Comparison of ENCODE assay signal across 7 mouse cellular contexts in genomic region chr12:80063402-80064150, GRCm38 (mm10). TPM values are rescaled to one million over a fixed set of nuclear protein-coding genes. Genes with fewer than 3 reads are reported as not detected.
DNase-seq lines count a peak whose midpoint lies in the region; ATAC-seq and TF ChIP-seq lines count a peak whose summit lies in the region.

No protein-coding gene starts in this region.

- H3K4me3 ChIP-seq in lung, postnatal 0 days (ENCODE audit: low read depth, low read length) = no peak overlapping the region
- H3K4me3 ChIP-seq in forebrain, embryonic 11.5 days (ENCODE audit: low read depth, low read length) = no peak overlapping the region
- H3K4me3 ChIP-seq in limb, embryonic 12.5 days (replicated peaks) = no peak overlapping the region
- no peak overlapping the region for H3K4me3 ChIP-seq in olfactory bulb, adult 2 months (ENCODE audit: insufficient read depth, low read depth, low read length)

- TF ChIP-seq CTCF in lung, postnatal 0 days (IDR thresholded peaks at IDR 0.05) = no peak
- TF ChIP-seq CTCF in olfactory bulb, adult 2 months (IDR thresholded peaks at IDR 0.05; ENCODE audit: insufficient read depth, low read depth, low read length) = no peak

- peak; percentile 58 for ATAC-seq in lung, postnatal 0 days
- ATAC-seq in forebrain, embryonic 11.5 days (replicated peaks; ENCODE audit: low FRiP score) = no peak
- ATAC-seq in limb, embryonic 12.5 days (ENCODE audit: insufficient number of reproducible peaks, insufficient read depth, low FRiP score, low TSS enrichment, low read depth) = peak; percentile 18; the same call in 1 of the 2 replicates
- no peak for ATAC-seq in erythroid progenitor cell, adult 5-6 weeks (replicated peaks; ENCODE audit: low FRiP score, poor library complexity, severe bottlenecking)

- peak overlapping the region; percentile 2; the same call in 1 of the 2 replicates for H3K27ac ChIP-seq in lung, postnatal 0 days (ENCODE audit: low read length)
- peak overlapping the region; percentile 98 for H3K27ac ChIP-seq in forebrain, embryonic 11.5 days (ENCODE audit: low read depth, low read length)
- H3K27ac ChIP-seq in limb, embryonic 12.5 days = peak overlapping the region; percentile 96
- H3K27ac ChIP-seq in olfactory bulb, adult 2 months (ENCODE audit: insufficient read depth, low read depth, low read length) = peak overlapping the region; percentile 14; the same call in 1 of the 2 replicates

- H3K4me1 ChIP-seq in lung, postnatal 0 days (ENCODE audit: insufficient read depth, low read depth, low read length) = peaks cover 20% of the 10 kb centered on the region
- peaks cover 42% of the 10 kb centered on the region for H3K4me1 ChIP-seq in forebrain, embryonic 11.5 days (replicated peaks; ENCODE audit: control insufficient read depth, insufficient read depth, low read length)
- H3K4me1 ChIP-seq in limb, embryonic 12.5 days (replicated peaks) = peaks cover 54% of the 10 kb centered on the region
- H3K4me1 ChIP-seq in olfactory bulb, adult 2 months (ENCODE audit: control insufficient read depth, insufficient read depth, low read length) = peaks cover 8% of the 10 kb centered on the region

- no peak overlapping the region for H3K4me2 ChIP-seq in lung, postnatal 0 days (replicated peaks; ENCODE audit: low read depth, low read length)
- peak overlapping the region; percentile 26 for H3K4me2 ChIP-seq in forebrain, embryonic 11.5 days (ENCODE audit: low read depth, low read length, severe bottlenecking)
- H3K4me2 ChIP-seq in limb, embryonic 12.5 days = no peak overlapping the region

- no peak for TF ChIP-seq POLR2A in olfactory bulb, adult 2 months (IDR thresholded peaks at IDR 0.05; ENCODE audit: insufficient read depth, low read depth, low read length)

- H3K9me3 ChIP-seq in lung, postnatal 0 days (ENCODE audit: low read length) = no peaks in the 10 kb centered on the region
- no peaks in the 10 kb centered on the region for H3K9me3 ChIP-seq in forebrain, embryonic 11.5 days (ENCODE audit: control insufficient read depth, low read length)
- no peaks in the 10 kb centered on the region for H3K9me3 ChIP-seq in limb, embryonic 12.5 days

- TF ChIP-seq EP300 in lung, postnatal 0 days (IDR thresholded peaks at IDR 0.05) = peak; percentile 16; the same call in 1 of the 2 replicates

- no peaks in the 10 kb centered on the region for H3K36me3 ChIP-seq in lung, postnatal 0 days (ENCODE audit: insufficient read depth, low read length)
- no peaks in the 10 kb centered on the region for H3K36me3 ChIP-seq in forebrain, embryonic 11.5 days (ENCODE audit: control insufficient read depth, insufficient read depth, low read length)
- H3K36me3 ChIP-seq in limb, embryonic 12.5 days = no peaks in the 10 kb centered on the region

- H3K9ac ChIP-seq in lung, postnatal 0 days (replicated peaks; ENCODE audit: low read depth) = no peak overlapping the region
- H3K9ac ChIP-seq in forebrain, embryonic 11.5 days (ENCODE audit: low read length) = peak overlapping the region; percentile 45
- no peak overlapping the region for H3K9ac ChIP-seq in limb, embryonic 12.5 days (replicated peaks)

- peak; percentile 74 for DNase-seq in lung, postnatal 0 days (ENCODE audit: low spot score)
- DNase-seq in lung, adult 18-20 months = no peak
- no peak for DNase-seq in forebrain, embryonic 11.5 days (ENCODE audit: low spot score)
- no peak for DNase-seq in layer of hippocampus, postnatal 14 days (ENCODE audit: low spot score in 2 of 2)

- no peaks in the 10 kb centered on the region for H3K27me3 ChIP-seq in lung, postnatal 0 days (replicated peaks; ENCODE audit: insufficient read depth, low read length)
- no peaks in the 10 kb centered on the region for H3K27me3 ChIP-seq in forebrain, embryonic 11.5 days (ENCODE audit: control insufficient read depth, insufficient read depth, low read length)
- H3K27me3 ChIP-seq in limb, embryonic 12.5 days = no peaks in the 10 kb centered on the region

- 43% methylated on average over 7 of the region's 7 CpGs for WGBS in lung, postnatal 0 days
- 18% methylated on average over 7 of the region's 7 CpGs for WGBS in forebrain, embryonic 11.5 days
- WGBS in limb, embryonic 12.5 days = 54% methylated on average over 7 of the region's 7 CpGs
- WGBS in olfactory bulb, adult 2 months = 52% methylated on average over 7 of the region's 7 CpGs

RNA-seq across cellular contexts. Expression of gene Zfp36l1, which starts 49.2 kb away (rescaled TPM):
- 123 and 145 TPM in 2 replicates for polyA plus RNA-seq in lung, postnatal 0 days (2015; fragmentation: Nextera tagmentation; extraction: Ambion mirVana)
- 164 and 173 TPM in 2 replicates for polyA plus RNA-seq in forebrain, embryonic 11.5 days (2014; fragmentation: Nextera tagmentation; extraction: Ambion mirVana)
- 80.7 and 89.8 TPM in 2 replicates for polyA plus RNA-seq in limb, embryonic 12.5 days (2016; fragmentation: Nextera tagmentation; extraction: Ambion mirVana)
- polyA plus RNA-seq in olfactory bulb, adult 2 months (2012; ENCODE audit: insufficient read depth, insufficient read length, low replicate concordance, missing spikeins) = not detected in 2 replicates
- 52.0 and 100 TPM in 2 replicates for total RNA-seq in erythroid progenitor cell, adult 5-6 weeks (2015; ENCODE audit: low replicate concordance)
- total RNA-seq in erythroid progenitor cell, adult 5-6 weeks (2017; ENCODE audit: low replicate concordance) = 5.8 and 9.2 TPM in 2 replicates
- 10 to 100 TPM; 48.3 to 50.3 TPM for total RNA-seq in layer of hippocampus, postnatal 14 days (2021)

Comparison
In these comparisons a context has a peak if more than half of its experiments do, and no peak if none do; other contexts are left out.
1. ATAC-seq: peak in lung, postnatal 0 days (single experiment) and limb, embryonic 12.5 days (single experiment); none in forebrain, embryonic 11.5 days (single experiment) and erythroid progenitor cell, adult 5-6 weeks (single experiment).
2. H3K27ac ChIP-seq: peak in every context shown above with its lines; median percentile 98 in forebrain, embryonic 11.5 days; 96 in limb, embryonic 12.5 days; 14 in olfactory bulb, adult 2 months; 2 in lung, postnatal 0 days.